Mouse (Mus musculus) embryonic facial prominence, embryonic 10.5 days (tissue): ENCODE data around the gene Prokr2. TPM values are rescaled to one million over a fixed set of nuclear protein-coding genes. Genes with fewer than 3 reads are reported as not detected.
A peak's percentile ranks its signal among the peaks of the same experiment; 100 is the strongest.
"Not testable (repeated sequence)": the region's sequence is repeated elsewhere in the genome, so short reads cannot be mapped to it uniquely, and the experiment has no call there.

Source experiments
- DNase-seq: peaks from one replicate; pipeline ENCODE4 v3.0.0-alpha.2; 2017; ENCODE audit warnings: low spot score
- H3K27ac ChIP-seq: fragments of 300-500 bp; sonication (generic); replicated peaks from 2 replicates; pipeline ENCODE4 v1.5.1; 2016; ENCODE audit warnings: mild to moderate bottlenecking
- H3K27me3 ChIP-seq: fragments of 300-500 bp; sonication (generic); replicated peaks from 2 replicates; pipeline ENCODE4 v1.6.1; 2016; ENCODE audit warnings: low read depth, mild to moderate bottlenecking; ENCODE audit not compliant: poor library complexity, severe bottlenecking
- H3K36me3 ChIP-seq: fragments of 300-500 bp; sonication (generic); replicated peaks from 2 replicates; pipeline ENCODE4 v1.6.1; 2016; ENCODE audit warnings: mild to moderate bottlenecking, moderate library complexity
- H3K4me1 ChIP-seq: fragments of 300-500 bp; sonication (generic); 2 replicates; pipeline ENCODE4 v1.6.1; 2016
- H3K4me3 ChIP-seq: fragments of 300-500 bp; sonication (generic); 2 replicates; pipeline ENCODE4 v1.5.1; 2016; ENCODE audit warnings: mild to moderate bottlenecking, moderate library complexity
- H3K9me3 ChIP-seq: fragments of 300-500 bp; sonication (generic); 2 replicates; pipeline ENCODE4 v1.6.1; 2016; ENCODE audit warnings: mild to moderate bottlenecking
- WGBS: fragments of 180-500 bp; shearing (Covaris S2); methylation state at CpG from one replicate; pipeline ENCODE4 v1.1.7; 2016; 5-methylcytosine and 5-hydroxymethylcytosine counted together
- polyA plus RNA-seq: library from polyadenylated mRNA; unstranded; fragments of >200 nt; fragmentation: Nextera tagmentation; extraction: Ambion mirVana; gene quantifications from 2 replicates; pipeline ENCODE4 v1.2.1, GENCODE M21; 2016

Prokr2 gene
- polyA plus RNA-seq, 1 experiment from 2014 or later = 1.7 TPM

- no peaks in the 10 kb centered on the region for H3K9me3 ChIP-seq
- H3K27ac ChIP-seq = no peak overlapping the region
- WGBS = 94% methylated on average over 10 of the region's 10 CpGs
- H3K27me3 ChIP-seq = no peaks in the 10 kb centered on the region
- no peak overlapping the region for H3K4me3 ChIP-seq
- peaks cover 57% of the 10 kb centered on the region for H3K36me3 ChIP-seq
- peaks cover 19% of the 10 kb centered on the region for H3K4me1 ChIP-seq
- DNase-seq = no peak
These were observed 91.4 kb downstream of the Prokr2 start for GRCm38 (mm10) chr2:132293694-132294450.

- Histone ChIP-seq H3K27ac (no peak overlapping the region), H3K36me3 (peaks cover 39% of the 10 kb centered on the region), H3K27me3 (no peaks in the 10 kb centered on the region), H3K4me3 (no peak overlapping the region), H3K4me1 (peaks cover 19% of the 10 kb centered on the region), H3K9me3 (no peaks in the 10 kb centered on the region)
- DNase-seq = no peak
- WGBS = 46% methylated on average over 4 of the region's 4 CpGs
These were observed 93.2 kb downstream of the Prokr2 start for GRCm38 (mm10) chr2:132292083-132292482.

GRCm38 (mm10) chr2:132291265-132291664, 94.0 kb downstream of the Prokr2 start:
- peak overlapping the region; percentile 35 for H3K27ac ChIP-seq
- 75% methylated on average over 3 of the region's 3 CpGs for WGBS
- H3K9me3 ChIP-seq = no peaks in the 10 kb centered on the region
- H3K4me1 ChIP-seq = peaks cover 19% of the 10 kb centered on the region
- H3K4me3 ChIP-seq = no peak overlapping the region
- H3K36me3 ChIP-seq = peaks cover 33% of the 10 kb centered on the region
- H3K27me3 ChIP-seq = no peaks in the 10 kb centered on the region
- DNase-seq = no peak

GRCm38 (mm10) chr2:132290808-132291207, 94.4 kb downstream of the Prokr2 start:
- Histone ChIP-seq H3K27me3 (no peaks in the 10 kb centered on the region), H3K9me3 (no peaks in the 10 kb centered on the region), H3K36me3 (peaks cover 31% of the 10 kb centered on the region), H3K4me1 (peaks cover 19% of the 10 kb centered on the region), H3K4me3 (no peak overlapping the region), H3K27ac (peak overlapping the region; percentile 35)
- no peak for DNase-seq
- WGBS = 78% methylated on average over 6 of the region's 6 CpGs

- H3K9me3 ChIP-seq, H3K27ac ChIP-seq, DNase-seq, H3K4me3 ChIP-seq, H3K27me3 ChIP-seq: not testable (repeated sequence)
- WGBS = 83% methylated on average over 5 of the region's 7 CpGs
- H3K4me1 ChIP-seq = peaks cover 29% of the 10 kb centered on the region
- peaks cover 21% of the 10 kb centered on the region for H3K36me3 ChIP-seq
These were observed 96.0 kb downstream of the Prokr2 start for GRCm38 (mm10) chr2:132289213-132289612.

Other genes with a start within 250 kb of the Prokr2 start
- gene Slc23a2, start 240.3 kb downstream of the Prokr2 start, polyA plus RNA-seq = 8.8 and 8.9 TPM in 2 replicates
- gene Tmem230, start 137.6 kb downstream of the Prokr2 start, polyA plus RNA-seq = 38.6 and 43.8 TPM in 2 replicates
- 382 and 392 TPM in 2 replicates for gene Pcna, start 132.1 kb downstream of the Prokr2 start, polyA plus RNA-seq
- gene Cds2, start 122.3 kb downstream of the Prokr2 start, polyA plus RNA-seq = 20.0 and 23.2 TPM in 2 replicates
- gene Gpcpd1, start 202.3 kb upstream of the Prokr2 start, polyA plus RNA-seq = 28.6 and 33.3 TPM in 2 replicates